Mouse (Mus musculus) small intestine, adult 2 months (tissue): ENCODE measurements at regions not wholly inside any gene's neighbourhood (a gene's known extent, or its start where the extent isn't known, plus 50 kb on each side); places are given as distances from the start of the nearest gene placed in this dataset.

Experiments
- H3K27ac ChIP-seq: fragments of 200-500 bp; 2 replicates; pipeline ENCODE4 v1.5.1; 2012; ENCODE audit warnings: low read depth, low read length, control low read depth, inconsistent platforms; ENCODE audit not compliant: insufficient read depth
- H3K27me3 ChIP-seq: fragments of 200-500 bp; 2 replicates; pipeline ENCODE4 v1.6.1; 2012; ENCODE audit warnings: mild to moderate bottlenecking, moderate library complexity, low read length, inconsistent platforms; ENCODE audit not compliant: control insufficient read depth, insufficient read depth
- H3K36me3 ChIP-seq: fragments of 200-500 bp; 2 replicates; pipeline ENCODE4 v1.6.1; 2012; ENCODE audit warnings: mild to moderate bottlenecking, low read length, control low read depth, inconsistent platforms; ENCODE audit not compliant: control insufficient read depth, insufficient read depth
- H3K4me1 ChIP-seq: fragments of 200-500 bp; 2 replicates; pipeline ENCODE4 v1.6.1; 2012; ENCODE audit warnings: low read length, inconsistent platforms, mixed read lengths; ENCODE audit not compliant: control insufficient read depth, insufficient read depth, insufficient read length
- H3K4me3 ChIP-seq: fragments of 200-500 bp; 2 replicates; pipeline ENCODE4 v1.5.1; 2012; ENCODE audit warnings: low read depth, mild to moderate bottlenecking, control low read depth, inconsistent platforms, low read length, moderate library complexity
- CTCF ChIP-seq: fragments of 200-500 bp; IDR thresholded peaks from 2 replicates; pipeline ENCODE4 v1.5.1; 2012; ENCODE audit warnings: low read depth, mild to moderate bottlenecking, control low read depth, inconsistent platforms, low read length, moderate library complexity, mixed read lengths; ENCODE audit not compliant: insufficient replicate concordance, insufficient read length; ENCODE audit errors: extremely low read depth
- POLR2A ChIP-seq: fragments of 200-500 bp; IDR thresholded peaks from 2 replicates; pipeline ENCODE4 v1.6.1; 2012; ENCODE audit warnings: low read depth, mild to moderate bottlenecking, control low read depth, inconsistent platforms, low read length, moderate library complexity
- WGBS: fragments of 180-500 bp; shearing (Covaris S2); methylation state at CpG from one replicate; pipeline ENCODE4 v1.1.7; 2018; 5-methylcytosine and 5-hydroxymethylcytosine counted together

DNA sequence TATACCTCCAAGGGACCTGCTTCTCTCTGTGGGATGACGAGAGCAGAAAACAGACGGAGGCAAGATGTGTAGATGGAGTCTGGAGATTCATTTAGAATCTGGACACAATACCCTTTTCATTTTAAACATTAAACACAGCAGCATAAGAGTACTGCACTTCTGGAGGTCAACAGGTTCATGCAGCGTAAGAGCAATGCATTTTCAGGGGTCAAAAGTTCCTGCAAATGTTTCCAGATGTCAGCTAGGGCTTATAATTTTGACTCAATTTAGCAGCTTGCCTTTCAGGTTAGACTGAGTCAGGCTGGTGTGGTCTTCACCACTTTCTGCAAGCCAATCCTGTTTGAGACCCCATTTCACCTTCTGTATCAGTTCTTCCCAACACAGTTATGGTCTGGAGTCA lies 277.9 kb downstream of the Hace1 start:
- Histone ChIP-seq H3K36me3 (no peaks in the 10 kb centered on the region), H3K4me3 (no peak overlapping the region), H3K27me3 (no peaks in the 10 kb centered on the region), H3K4me1 (no peaks in the 10 kb centered on the region), H3K27ac (no peak overlapping the region)
- TF ChIP-seq POLR2A (no peak), CTCF (no peak)
- 78% methylated on average over 3 of the region's 3 CpGs for WGBS

DNA sequence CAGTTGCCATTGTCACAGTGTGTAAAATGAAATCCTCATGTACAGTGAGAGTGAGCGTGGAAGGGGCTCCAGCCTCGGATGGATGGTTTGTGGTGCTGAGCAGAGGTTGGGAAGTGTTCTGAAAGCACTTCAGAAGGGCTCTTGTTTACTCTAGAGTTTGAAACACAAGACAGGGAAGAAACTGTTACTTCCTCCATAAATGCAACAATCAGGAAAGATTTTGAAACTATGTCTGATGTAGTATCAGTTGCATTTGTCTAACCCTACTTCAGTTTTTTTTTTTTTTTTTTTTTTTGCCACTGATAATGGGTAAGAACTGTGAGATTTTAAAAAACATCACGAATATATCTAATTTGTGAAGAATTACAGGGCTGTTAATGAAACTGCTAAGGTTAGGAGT lies 281.5 kb downstream of the Hace1 start:
- Histone ChIP-seq H3K4me1 (no peaks in the 10 kb centered on the region), H3K36me3 (no peaks in the 10 kb centered on the region), H3K4me3 (no peak overlapping the region), H3K27ac (no peak overlapping the region), H3K27me3 (no peaks in the 10 kb centered on the region)
- WGBS: 57% methylated on average over 3 of the region's 3 CpGs
- TF ChIP-seq CTCF (no peak), POLR2A (no peak)

DNA sequence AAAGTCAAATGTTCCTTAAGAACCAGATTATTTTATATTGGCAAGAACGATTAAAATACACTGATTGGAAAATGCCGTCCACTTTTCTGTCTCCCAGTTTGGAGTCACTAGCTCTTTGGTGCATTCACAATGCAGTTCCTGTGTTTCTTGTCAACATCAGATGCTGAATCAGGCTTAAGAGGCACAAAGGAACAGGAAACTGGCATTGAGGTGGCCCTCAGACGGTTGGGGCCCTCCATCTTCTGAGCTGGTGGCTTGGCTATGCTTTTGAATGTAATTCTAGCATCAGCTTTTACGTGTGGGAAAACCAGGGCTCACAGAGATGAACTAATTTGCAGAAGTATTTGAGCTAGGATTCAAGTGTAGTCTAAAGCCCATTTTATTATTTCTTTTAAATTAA lies 282.3 kb downstream of the Hace1 start:
- Histone ChIP-seq H3K4me3 (no peak overlapping the region), H3K27ac (no peak overlapping the region), H3K27me3 (no peaks in the 10 kb centered on the region), H3K4me1 (no peaks in the 10 kb centered on the region), H3K36me3 (no peaks in the 10 kb centered on the region)
- 78% methylated on average over 4 of the region's 4 CpGs for WGBS
- TF ChIP-seq CTCF (no peak), POLR2A (no peak)

GRCm38 (mm10) chr10:45860696-45861095 lies 283.1 kb downstream of the Hace1 start:
- Histone ChIP-seq H3K36me3 (no peaks in the 10 kb centered on the region), H3K27ac (no peak overlapping the region), H3K4me1 (no peaks in the 10 kb centered on the region), H3K4me3 (no peak overlapping the region), H3K27me3 (no peaks in the 10 kb centered on the region)
- 81% methylated on average over 4 of the region's 4 CpGs for WGBS
- TF ChIP-seq POLR2A (no peak), CTCF (no peak)

- Histone ChIP-seq H3K36me3 (no peaks in the 10 kb centered on the region), H3K4me1 (no peaks in the 10 kb centered on the region), H3K4me3 (no peak overlapping the region), H3K27me3 (no peaks in the 10 kb centered on the region), H3K27ac (no peak overlapping the region)
- 42% methylated on average over 4 of the region's 4 CpGs for WGBS
- TF ChIP-seq CTCF: no peak
- TF ChIP-seq POLR2A: no peak
Observed at GRCm38 (mm10) chr10:45865793-45866192, 288.2 kb downstream of the Hace1 start.

DNA sequence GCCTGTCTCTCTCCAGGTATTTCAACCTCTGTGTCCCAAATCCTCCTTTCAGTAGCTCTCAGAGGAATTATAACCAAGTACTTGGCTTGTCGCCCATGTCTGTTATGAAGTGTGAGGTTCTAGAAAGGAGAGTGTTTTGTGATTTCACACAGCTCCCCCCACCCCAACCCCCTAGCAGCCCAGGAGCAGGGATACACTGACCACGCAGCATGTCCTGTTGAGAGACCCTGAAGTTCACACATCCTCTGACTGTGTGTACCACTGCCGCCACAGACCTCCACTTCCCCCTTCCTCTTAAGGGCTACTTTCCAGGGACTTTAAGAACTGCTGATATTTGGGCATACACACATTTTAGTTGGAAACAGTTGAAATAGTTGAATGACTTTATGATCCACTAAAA lies 289.2 kb downstream of the Hace1 start:
- no peak overlapping the region for H3K27ac ChIP-seq
- WGBS: 70% methylated on average over 3 of the region's 3 CpGs
- H3K27me3 ChIP-seq: no peaks in the 10 kb centered on the region
- no peaks in the 10 kb centered on the region for H3K36me3 ChIP-seq
- TF ChIP-seq CTCF (no peak), POLR2A (no peak)
- no peak overlapping the region for H3K4me3 ChIP-seq
- no peaks in the 10 kb centered on the region for H3K4me1 ChIP-seq

DNA sequence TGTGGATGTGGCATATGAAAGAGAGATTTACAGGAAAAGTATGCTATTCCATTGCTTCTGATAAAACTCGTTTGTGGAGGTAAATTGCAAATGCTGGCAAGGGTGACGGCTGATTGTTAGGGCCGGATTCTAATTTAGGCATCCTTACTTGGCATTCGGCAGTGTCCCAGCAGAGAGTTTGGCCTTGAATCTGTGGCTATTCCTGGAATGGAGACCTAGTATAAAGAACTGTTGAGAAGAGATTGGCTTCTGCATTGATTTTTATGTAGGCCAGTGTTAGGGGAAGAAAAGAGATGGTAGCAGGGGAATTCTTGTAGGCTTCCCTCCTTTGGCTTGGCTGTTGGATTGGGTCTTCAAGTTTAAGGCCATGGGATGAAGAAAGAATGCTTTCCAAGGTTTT lies 293.4 kb downstream of the Hace1 start:
- no peaks in the 10 kb centered on the region for H3K4me1 ChIP-seq
- no peak overlapping the region for H3K27ac ChIP-seq
- WGBS: 86% methylated on average over 4 of the region's 4 CpGs
- H3K4me3 ChIP-seq: no peak overlapping the region
- no peaks in the 10 kb centered on the region for H3K27me3 ChIP-seq
- TF ChIP-seq CTCF (no peak), POLR2A (no peak)
- no peaks in the 10 kb centered on the region for H3K36me3 ChIP-seq
